Mouse (Mus musculus) c-Kit-positive CD71-positive TER-119-positive erythroid progenitor cells, embryonic 14.5 days (primary cell): ENCODE measurements at regions not wholly inside any gene's neighbourhood (a gene's known extent, or its start where the extent isn't known, plus 50 kb on each side); places are given as distances from the start of the nearest gene placed in this dataset.

Experiments used
- DNase-seq: peaks from one replicate; pipeline ENCODE4 v3.0.0-alpha.2; 2013; ENCODE audit warnings: low spot score

DNA sequence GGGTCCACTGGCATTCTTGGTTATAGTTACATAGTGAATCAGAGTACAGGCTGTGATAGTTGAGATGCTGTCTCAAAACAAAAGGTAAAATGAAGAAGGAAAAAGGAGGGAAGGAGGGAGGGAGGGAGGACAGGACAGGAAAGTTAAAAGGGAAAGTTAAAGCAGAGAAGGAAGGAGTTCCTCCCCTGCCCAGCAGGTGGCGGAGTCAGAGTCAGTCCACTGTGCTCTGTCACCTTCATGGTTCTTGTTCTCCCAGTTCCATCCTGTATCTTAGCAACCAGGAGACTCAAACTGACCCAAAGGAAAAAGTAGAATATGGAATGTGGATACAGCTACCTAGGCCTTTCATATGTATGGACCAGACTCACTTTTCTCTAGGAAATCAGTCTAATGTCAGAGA is 288.3 kb downstream of the Pdcd6ip start:
- no peak for DNase-seq

DNA sequence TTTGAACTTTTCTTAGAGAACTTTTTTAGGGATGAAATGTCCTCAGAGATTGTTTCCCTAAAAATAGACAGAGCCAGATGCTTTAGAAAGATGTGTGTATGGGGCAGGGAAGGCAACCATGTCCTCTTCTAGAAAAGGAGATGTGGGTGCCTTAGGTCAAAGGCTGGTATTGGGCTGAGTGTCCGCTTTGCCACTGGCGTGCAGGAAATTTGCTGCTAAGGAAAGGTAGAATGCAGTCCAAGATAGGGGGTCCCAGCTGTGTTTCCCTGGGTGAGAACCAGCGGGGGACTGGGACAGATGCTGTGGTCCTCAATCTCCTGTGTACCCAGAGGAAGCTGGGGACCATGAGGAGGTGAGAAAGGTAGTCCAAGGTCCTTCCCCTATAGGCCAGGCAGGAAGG is 291.0 kb downstream of the Pdcd6ip start:
- no peak for DNase-seq

DNA sequence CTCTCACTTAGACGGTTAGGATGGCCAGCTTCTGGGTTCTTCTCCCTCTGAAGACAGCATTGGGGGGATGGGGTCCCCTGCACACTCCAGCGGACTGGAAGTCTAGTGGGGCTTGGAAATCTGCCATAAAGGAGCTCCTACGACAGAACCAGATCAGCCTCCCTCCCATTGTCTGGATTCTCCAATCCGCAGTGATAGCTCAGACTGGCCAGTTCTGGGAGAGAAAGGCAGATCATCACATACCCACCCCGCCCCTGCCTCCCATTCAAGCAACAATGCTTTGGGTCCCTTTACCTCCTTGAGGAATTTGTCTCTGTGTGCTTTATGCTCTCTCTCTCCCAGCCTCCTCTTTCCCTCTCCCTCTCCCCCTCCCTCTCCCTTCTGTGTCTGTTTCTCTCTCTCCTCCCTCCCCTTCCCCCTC is 292.5 kb downstream of the Pdcd6ip start:
- DNase-seq: no peak

GRCm38 (mm10) chr9:113414690-113415089 is 293.4 kb downstream of the Pdcd6ip start:
- DNase-seq: no peak

DNA sequence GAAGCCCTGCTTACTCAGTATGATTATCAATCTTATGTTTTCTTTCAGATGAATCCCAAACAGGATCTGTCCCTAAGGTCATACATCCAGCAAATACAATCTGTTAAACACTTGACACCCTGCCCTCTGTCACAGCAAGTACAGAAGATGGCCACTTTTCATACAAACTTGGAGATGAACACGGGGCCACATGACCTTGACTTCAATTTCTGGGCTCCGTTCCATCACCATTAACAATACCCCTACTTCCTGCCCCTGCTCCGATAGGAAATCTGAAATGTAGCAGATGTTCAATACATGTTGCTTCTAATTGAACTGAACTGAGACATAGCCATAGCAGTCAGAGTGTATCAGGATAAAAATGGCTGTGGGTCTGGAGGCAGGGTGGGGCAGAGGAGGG is 294.2 kb downstream of the Pdcd6ip start:
- no peak for DNase-seq

DNA sequence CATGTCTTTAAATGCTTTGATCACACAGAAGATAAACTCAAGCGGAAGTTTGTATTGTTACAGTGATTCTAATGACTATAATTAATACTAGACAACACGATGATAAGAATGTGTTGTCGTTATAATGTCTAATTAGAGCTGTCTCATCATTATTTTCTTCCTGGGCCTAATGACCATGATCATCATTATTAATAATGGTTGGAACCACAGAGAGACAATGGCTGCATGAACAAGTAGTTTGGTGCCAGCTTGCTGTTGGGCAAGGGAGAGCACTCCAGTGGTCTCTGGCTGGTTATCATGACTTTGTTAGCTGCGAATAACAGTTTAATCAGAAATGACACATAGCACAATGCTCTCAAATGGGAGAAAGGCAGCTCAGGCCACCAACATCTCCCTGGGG is 296.4 kb downstream of the Pdcd6ip start:
- no peak for DNase-seq

DNA sequence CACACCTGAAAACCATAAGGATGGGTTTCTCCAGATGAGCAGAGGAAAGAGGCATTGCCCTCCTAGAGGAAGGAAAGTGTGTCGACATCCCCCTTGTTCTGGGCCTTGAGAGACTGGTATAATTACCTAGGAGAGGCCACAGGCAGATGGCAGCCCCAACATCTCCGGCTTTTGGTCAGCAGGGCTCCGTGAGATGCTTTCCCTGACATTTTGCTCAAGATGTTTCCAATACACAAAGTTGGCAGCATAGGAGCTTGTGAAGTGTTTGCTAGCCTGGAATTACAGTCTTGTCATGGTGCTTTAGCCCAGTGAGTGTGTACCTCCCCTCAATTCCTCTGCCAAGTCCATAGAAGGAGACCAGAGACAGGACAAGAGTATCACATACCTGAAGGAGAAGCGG is 299.5 kb downstream of the Pdcd6ip start:
- DNase-seq: no peak

GRCm38 (mm10) chr9:113394320-113394719 is 313.7 kb downstream of the Pdcd6ip start:
- DNase-seq: no peak

GRCm38 (mm10) chr9:113387356-113387755 is 320.7 kb downstream of the Pdcd6ip start:
- no peak for DNase-seq

DNA sequence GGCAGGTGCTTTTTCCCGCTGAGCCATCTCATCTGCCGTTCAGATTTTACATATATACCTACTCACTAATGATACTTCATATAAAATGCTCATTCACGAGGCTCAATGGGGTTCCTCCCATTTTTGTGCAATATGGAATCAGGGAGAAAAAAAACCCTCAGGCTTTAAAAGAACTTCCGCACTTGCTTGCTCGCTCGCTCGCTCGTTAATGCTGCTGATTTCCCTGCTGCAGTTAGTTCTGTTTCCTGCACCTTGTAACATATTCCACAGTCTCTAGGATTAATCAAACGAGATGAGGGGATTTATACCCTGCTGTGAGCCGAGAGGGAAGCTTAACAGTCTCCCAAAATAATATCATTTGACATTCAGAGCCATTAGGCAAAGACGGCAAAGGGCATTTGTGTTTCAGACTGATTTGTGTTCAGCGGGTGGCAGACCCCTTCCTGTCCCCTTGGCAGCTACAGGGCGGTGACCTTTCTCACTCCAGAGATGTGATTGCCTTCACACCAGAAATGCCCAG is 326.4 kb downstream of the Pdcd6ip start:
- no peak for DNase-seq

DNA sequence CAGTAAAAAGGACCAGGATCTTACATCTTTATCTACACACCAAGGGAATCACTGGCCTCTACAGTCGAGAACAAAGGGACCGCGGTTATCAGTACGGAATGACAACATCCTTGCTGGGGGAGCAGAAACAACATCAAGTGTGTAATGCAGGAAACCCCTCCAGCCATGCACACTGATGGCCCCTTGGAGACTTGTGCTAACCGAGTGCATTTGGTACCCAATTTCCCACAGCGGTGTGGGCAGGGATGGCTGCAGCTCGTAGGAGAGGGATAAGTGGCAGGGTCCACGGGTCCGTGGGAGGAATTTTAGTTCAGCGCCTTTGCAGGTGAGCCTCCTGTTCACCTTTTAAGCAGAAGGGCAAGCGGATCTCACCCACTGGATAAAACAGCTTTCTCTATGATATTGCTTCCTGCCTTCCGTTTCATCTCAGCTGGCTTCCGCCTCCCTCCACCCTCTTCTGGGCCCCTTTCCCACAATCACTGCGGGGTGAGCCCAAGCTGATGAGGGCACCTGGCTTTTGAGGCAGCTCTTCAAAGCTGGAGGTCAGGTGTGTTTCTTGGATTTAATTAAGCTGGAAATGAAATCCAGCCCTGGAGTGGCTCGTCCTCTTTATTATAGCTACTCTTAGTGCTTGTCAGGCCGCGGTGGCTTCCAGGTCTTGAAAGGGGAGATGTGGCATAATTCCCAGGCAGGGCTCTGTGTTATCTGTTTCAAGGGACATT is 327.5 kb downstream of the Pdcd6ip start:
- DNase-seq: no peak

DNA sequence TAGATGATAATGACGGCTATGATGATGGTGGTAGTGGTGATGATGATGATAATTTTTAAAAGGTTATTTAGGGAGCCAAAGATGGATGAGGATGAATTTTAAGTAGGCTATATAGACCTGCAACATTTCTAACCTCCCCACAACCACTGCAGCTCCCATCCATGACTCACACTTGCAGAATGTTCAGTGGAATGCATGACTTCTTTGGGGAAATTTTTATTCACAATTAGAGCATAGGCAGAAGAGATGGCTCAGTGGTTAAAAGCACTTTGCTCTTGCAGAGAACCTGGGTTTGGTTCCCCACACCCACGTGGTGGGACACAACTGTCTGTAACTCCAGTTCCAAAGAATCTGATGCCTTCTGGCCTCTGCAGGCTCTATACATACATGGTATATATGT is 329.5 kb downstream of the Pdcd6ip start:
- no peak for DNase-seq

DNA sequence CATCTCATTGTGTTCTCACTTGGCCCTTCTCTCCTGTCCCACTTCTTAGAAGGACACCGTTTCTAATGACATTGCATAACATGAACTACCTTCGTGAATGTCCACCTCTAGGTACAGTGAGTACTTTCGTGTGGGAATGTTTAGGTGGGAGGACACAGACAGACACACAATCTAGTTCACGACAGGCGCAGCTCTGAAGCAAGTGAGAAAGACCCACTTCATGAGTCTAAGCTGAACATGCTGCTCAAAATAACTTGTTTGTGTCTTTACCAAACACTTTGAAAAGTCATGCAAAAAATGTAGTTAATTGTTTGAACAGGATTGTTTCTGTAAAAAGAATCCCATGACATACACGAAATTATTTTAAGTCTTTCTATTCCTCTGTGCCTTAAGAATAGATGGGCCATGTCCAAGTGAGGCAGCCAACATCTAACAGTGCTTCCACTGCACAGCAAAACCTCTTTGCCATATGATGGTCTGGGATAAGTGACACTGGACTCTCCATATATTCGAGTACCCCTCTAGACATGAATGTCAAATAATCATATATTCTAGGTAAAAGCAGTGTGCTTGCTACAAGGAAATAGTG is 336.2 kb downstream of the Pdcd6ip start:
- DNase-seq: no peak

DNA sequence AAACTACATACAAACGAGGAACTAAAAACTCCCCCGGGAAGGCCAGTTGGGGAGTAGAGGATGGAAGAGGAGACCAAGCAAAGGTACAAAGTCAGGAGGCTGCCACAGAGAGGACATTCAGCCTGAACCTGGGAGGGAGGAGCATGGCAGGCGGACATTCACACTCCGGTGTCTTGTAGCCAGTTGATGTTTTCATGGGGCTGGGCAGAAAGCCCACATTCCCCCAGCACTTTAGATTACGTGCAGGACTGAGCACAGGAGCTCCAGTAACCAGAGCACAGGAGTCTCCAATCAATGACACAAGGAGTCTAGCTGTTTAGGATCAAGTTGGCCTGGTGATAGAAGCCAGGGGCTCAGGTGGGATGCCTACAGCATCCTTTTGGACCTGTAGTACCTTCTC is 360.1 kb downstream of the Pdcd6ip start:
- no peak for DNase-seq

GRCm38 (mm10) chr9:113346531-113346930 is 361.5 kb downstream of the Pdcd6ip start:
- no peak for DNase-seq

GRCm38 (mm10) chr9:113342131-113342530 is 365.9 kb downstream of the Pdcd6ip start:
- no peak for DNase-seq

GRCm38 (mm10) chr9:113340838-113341237 is 367.2 kb downstream of the Pdcd6ip start:
- no peak for DNase-seq

DNA sequence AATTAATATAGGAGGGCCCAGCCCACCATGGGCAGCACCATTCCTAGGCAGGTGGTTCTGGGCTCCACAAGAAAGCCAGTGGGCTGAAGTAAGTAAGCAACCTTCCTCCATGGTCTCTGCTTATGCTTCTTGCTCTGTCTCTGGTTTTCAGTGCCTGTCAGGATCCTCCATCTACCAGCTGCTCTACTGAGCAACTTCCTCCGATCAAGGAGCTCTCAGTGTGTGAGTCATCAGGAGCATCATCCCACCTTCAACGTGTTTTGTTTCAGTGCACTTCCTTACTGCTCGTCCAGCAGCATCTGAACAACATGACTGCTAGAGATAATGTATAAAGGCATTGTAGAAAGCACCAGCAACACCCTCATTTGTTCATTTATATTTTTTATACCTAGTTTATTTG is 368.0 kb downstream of the Pdcd6ip start:
- no peak for DNase-seq

GRCm38 (mm10) chr9:113324489-113324888 is 383.6 kb downstream of the Pdcd6ip start:
- DNase-seq: no peak

GRCm38 (mm10) chr9:113309707-113310574 is 398.1 kb downstream of the Pdcd6ip start:
- DNase-seq: no peak

GRCm38 (mm10) chr9:113305761-113306160 is 402.3 kb downstream of the Pdcd6ip start:
- no peak for DNase-seq

GRCm38 (mm10) chr9:113302429-113302828 is 405.6 kb downstream of the Pdcd6ip start:
- no peak for DNase-seq

GRCm38 (mm10) chr9:113300846-113301245 is 407.2 kb downstream of the Pdcd6ip start:
- DNase-seq: no peak
